Mouse (Mus musculus): ENCODE results near the gene Ltbr.

DNA sequence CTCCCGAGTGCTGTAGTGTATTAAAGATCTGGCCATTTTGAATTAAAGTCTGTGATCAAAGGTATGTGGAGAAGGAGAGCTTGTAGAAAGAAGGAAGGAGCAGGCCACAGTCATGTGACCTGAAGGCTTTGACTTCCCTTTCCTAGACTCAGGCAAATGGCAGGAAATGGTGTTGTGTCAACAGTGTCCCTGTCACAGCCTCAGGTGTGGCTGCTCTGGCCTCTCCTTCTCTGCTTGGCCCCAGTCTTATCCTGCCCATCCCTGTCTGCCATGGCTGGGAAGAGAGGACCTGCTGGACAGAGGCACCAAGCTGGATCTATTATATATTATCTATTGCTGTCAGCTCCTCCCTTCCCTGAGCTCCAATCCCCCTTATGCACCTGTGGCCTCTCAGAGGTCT lies 31.9 kb upstream of the Ltbr start:
- TF ChIP-seq POLR2A (IDR thresholded peaks at IDR 0.05; ENCODE audit: borderline replicate concordance, control insufficient read depth, low read depth, low read length) (no peak), CTCF (IDR thresholded peaks at IDR 0.05; ENCODE audit: control insufficient read depth, insufficient read depth, low read length) (no peak)

Measured in bone marrow, adult 2 months (tissue).